Mouse (Mus musculus): Measurements from ENCODE around the gene Nhsl2.
"Not testable (repeated sequence)": the region's sequence is repeated elsewhere in the genome, so short reads cannot be mapped to it uniquely, and the experiment has no call there.

Nhsl2 gene

GRCm38 (mm10) chrX:101849281-101849821 is at the start of gene Nhsl2:
Gene Nhsl2 (plus strand): TSS chrX:101849385.
- DNase-seq = peak; percentile 60

- DNase-seq = peak; percentile 17 to 34
These were observed 43.7 kb upstream of the Nhsl2 start for GRCm38 (mm10) chrX:101805512-101805911.

GRCm38 (mm10) chrX:101811750-101812149 is 37.4 kb upstream of the Nhsl2 start:
- no peak for DNase-seq

GRCm38 (mm10) chrX:101819163-101819562 is 30.0 kb upstream of the Nhsl2 start:
- peak in 1 of 2 experiments; percentile 15 for DNase-seq

- DNase-seq = not testable (repeated sequence)
These were observed 29.2 kb upstream of the Nhsl2 start for GRCm38 (mm10) chrX:101819980-101820379.

- no peak for DNase-seq
These were observed 1.9 kb upstream of the Nhsl2 start for GRCm38 (mm10) chrX:101847191-101847795.

GRCm38 (mm10) chrX:101849901-101850551 is 841 bp downstream of the Nhsl2 start:
- DNase-seq = peak; percentile 37 to 49

- DNase-seq = peak; percentile 63
These were observed 2.6 kb downstream of the Nhsl2 start for GRCm38 (mm10) chrX:101851566-101852354.

GRCm38 (mm10) chrX:101863666-101864378 is 14.6 kb downstream of the Nhsl2 start:
- DNase-seq = peak in 1 of 2 experiments; percentile 6

- DNase-seq = no peak
These were observed 15.6 kb downstream of the Nhsl2 start for GRCm38 (mm10) chrX:101864788-101865187.

GRCm38 (mm10) chrX:101874147-101874546 is 25.0 kb downstream of the Nhsl2 start:
- no peak for DNase-seq

- DNase-seq = no peak
These were observed 25.7 kb downstream of the Nhsl2 start for GRCm38 (mm10) chrX:101874901-101875300.

GRCm38 (mm10) chrX:101876136-101876535 is 27.0 kb downstream of the Nhsl2 start:
- no peak for DNase-seq

GRCm38 (mm10) chrX:101877840-101878239 is 28.7 kb downstream of the Nhsl2 start:
- DNase-seq = no peak

- DNase-seq = no peak
These were observed 29.4 kb downstream of the Nhsl2 start for GRCm38 (mm10) chrX:101878546-101878945.

GRCm38 (mm10) chrX:101882141-101882751 is 33.1 kb downstream of the Nhsl2 start:
- DNase-seq = no peak

- no peak for DNase-seq
These were observed 40.2 kb downstream of the Nhsl2 start for GRCm38 (mm10) chrX:101889384-101889783.

GRCm38 (mm10) chrX:101889813-101890469 is 40.8 kb downstream of the Nhsl2 start:
- DNase-seq = peak; percentile 75 to 87

- DNase-seq = no peak
These were observed 44.6 kb downstream of the Nhsl2 start for GRCm38 (mm10) chrX:101893796-101894195.

- peak; percentile 71 to 80 for DNase-seq
These were observed 49.2 kb downstream of the Nhsl2 start for GRCm38 (mm10) chrX:101898341-101898740.

GRCm38 (mm10) chrX:101901806-101902490 is 52.8 kb downstream of the Nhsl2 start:
- DNase-seq = peak; percentile 48

Data from cerebellum, postnatal 36 days (tissue).